Mouse (Mus musculus) brain, embryonic 18.5 days (tissue): ENCODE data around the gene Olfr33.

ENCODE experiments used
- DNase-seq: peaks from one replicate; pipeline ENCODE4 v3.0.0-alpha.2; 2012; ENCODE audit warnings: low read depth, low spot score

Gene Olfr33

DNA sequence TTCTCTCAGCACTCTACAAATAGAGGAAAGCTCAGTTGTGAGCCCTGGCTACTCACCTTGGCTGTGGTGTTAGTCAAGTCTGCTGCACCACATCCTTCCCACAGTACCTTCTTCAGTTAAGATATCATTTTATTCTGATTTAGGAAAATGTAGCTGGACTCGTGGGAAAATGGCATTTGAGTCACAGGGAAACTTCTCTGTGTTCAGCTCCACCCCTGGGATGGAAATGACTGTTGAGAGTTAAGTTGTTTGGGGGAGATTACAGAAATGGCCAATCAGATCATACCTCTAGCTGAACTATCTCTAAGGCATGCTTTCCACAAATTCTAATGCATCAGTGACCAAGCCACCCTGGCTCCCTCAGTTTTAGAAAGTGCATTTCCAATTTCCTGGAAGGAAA, at the start of gene Olfr33:
Gene Olfr33, minus strand, starts transcription at position 101 of the 400 bp plus-strand sequence.
- DNase-seq, result no peak

DNA sequence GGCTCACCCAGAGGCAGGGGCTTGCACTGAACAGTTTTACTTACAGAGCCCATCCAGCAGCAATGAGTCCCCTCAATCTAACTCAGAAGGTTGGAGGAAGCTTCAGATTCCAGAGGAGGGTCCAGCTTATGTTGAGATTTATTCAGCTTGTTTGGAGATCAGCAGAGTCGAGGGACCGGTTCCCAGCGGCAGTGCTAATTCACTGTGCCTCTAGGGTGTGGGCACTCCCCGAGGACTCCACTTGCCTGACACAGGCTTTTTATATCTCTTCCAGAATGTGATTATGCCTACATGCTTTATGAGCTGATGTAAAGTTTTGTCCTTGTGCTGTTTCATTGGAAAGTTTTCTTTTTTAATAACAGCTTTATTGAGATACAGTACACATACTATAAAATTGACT, 40.4 kb upstream of the Olfr33 start, which contains the start of the genes Olfr560 and Olfr78:
Gene Olfr560, minus strand, starts transcription at position 101 of the 400 bp plus-strand sequence.
Gene Olfr78, minus strand, starts transcription at position 206 of the 400 bp plus-strand sequence.
- no peak for DNase-seq

DNA sequence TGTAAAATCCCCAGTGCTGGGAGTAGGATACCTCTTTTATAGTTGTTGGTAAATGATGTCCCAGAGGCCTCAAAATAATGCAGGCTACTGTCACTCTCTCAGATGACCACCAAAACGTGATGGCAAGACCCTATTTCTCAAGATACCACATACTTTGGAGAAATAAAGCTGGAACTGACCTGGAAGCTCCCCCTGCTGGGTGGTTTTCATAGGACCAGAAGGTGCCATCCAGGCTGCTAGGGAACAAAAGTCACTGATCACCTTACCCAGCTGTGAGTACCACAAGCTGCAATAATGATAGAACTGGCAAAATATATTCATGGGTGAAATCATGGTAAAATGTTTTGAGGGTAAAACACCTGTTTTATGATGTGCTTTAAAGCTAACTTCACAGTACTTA, 33.2 kb upstream of the Olfr33 start:
- DNase-seq, result no peak

DNA sequence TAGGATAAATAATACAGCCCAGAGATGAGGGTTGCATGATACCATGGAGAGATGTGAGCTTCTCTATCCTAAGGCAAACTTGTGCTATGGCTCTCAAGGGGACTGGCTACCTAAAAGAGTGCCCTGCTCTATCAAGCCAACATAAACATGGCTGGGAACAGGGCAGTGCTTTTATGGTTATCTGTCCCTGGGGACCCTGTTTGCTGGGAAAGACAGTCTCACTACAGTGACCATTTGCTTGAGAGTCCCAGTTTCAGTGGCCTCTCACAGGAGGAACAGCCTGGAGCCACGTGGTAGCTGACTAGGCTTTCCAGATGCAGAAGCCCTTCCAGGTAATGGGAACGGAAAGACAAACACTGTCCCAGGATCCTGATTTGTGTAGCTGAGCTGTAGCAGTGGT, 18.8 kb upstream of the Olfr33 start:
- no peak for DNase-seq

DNA sequence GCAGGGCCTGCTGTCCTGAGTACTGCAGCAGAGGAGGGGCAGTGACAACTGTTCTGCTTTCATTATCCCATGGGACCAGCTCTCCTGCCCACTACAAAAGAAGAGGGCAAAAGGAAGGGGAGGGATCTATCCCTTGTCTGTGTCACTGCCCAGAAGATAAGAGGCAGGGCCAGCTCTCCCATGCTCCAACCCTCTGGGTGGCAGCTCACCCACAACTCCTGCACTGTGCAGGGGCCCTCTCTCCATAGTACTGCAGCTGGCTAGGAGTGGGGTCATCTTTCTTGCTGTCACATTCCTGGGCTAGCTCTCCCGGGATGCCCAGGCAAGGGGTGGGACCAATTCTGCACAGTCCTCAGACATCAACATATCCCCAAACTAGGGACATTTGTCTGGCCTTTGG, 14.9 kb upstream of the Olfr33 start:
- no peak for DNase-seq

DNA sequence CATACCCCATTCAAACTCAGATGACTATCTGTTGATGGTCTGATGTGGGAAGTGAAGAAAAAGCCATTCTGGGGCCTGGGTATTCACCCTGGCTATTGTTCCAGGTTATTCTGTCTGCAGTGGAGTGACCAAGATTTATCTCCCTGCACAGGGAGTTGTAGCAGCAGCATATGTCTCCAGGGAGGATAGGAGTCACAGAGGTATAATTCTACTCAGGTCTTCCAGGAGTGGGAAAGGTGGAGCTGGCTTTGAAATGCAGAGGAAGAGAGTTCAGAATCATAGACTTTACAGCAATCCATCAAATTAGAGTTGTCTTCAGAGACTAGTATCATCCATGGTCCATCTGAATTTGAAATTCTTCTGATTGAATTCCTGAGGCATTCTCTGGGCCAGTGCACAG, 8.5 kb upstream of the Olfr33 start, which contains the start of gene Olfr559:
Gene Olfr559, minus strand, starts transcription at position 101 of the 400 bp plus-strand sequence.
- DNase-seq, result no peak

DNA sequence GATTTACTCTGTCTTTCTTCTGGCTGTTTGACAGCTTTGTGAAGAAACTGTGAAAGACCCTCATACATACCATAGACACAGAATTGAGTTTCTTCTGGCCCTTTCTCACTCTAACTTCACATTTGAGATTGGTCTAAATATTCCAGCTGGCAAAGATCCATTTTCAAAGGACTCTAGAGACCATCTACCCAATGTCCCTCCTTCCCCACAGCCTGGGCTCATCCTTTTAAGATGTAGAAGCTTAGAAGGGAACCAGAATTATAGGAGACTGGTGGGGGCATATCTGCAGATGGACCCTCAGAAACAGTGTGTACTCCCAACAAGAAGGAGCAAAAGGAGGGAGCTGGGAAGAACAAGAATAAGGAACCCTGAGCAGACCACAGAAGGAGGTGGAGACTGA, 17.0 kb downstream of the Olfr33 start, which contains the start of gene Olfr558:
Gene Olfr558, plus strand, starts transcription at position 301 of the 400 bp plus-strand sequence.
- DNase-seq, result no peak

DNA sequence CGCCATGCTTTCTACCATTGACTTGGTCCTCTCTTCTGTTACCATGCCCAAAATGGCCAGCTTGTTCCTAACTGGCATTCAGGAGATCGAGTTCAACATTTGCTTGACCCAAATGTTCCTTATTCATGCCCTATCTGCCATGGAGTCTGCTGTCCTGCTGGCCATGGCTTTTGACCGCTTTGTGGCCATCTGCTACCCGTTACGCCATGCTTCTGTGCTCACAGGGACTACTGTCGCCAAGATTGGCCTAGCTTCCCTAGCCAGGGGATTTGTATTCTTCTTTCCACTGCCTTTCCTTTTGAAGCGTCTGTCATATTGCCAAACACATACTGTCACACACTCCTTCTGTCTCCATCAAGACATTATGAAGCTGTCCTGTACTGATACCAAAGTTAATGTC, 20.4 kb downstream of the Olfr33 start:
- no peak for DNase-seq

DNA sequence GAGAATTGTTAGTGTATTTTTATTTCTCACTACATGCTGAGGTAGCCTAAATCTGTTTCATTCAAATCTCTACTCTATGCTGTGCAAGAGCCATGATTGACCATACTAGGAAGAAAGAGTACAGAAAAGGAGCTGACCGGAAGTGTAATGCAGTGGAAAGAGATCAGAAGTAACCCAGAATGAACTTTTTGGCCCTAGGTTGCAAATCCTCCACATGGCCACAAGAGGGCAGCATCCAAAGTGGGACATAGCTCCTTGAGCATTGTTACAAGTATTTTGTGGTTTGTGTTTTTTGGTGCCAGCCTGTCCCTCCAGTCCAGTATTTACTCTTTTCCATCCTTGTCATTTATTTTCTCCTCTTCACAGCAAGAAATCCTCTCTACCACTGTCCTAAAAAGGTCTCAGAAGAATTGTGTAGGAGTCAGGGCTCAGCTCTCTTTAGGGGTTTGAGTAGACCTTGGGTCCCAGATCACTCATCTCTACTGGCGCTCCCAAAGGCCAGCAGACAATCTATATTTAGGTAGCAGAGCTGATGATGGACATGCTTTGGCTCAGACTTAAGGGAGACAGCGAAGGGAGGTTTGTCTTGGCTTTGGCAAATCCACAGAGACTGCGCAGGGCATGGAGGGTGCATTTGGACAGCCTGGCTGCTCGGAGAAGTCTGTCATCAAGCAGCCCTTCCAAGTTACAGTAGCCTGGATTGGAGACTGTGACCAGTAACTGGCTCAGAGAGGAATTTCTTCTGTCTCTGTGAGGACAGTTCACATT, 23.3 kb downstream of the Olfr33 start, which contains the start of gene Olfr557:
Gene Olfr557, plus strand, starts transcription at position 553 of the 768 bp plus-strand sequence.
- no peak for DNase-seq

DNA sequence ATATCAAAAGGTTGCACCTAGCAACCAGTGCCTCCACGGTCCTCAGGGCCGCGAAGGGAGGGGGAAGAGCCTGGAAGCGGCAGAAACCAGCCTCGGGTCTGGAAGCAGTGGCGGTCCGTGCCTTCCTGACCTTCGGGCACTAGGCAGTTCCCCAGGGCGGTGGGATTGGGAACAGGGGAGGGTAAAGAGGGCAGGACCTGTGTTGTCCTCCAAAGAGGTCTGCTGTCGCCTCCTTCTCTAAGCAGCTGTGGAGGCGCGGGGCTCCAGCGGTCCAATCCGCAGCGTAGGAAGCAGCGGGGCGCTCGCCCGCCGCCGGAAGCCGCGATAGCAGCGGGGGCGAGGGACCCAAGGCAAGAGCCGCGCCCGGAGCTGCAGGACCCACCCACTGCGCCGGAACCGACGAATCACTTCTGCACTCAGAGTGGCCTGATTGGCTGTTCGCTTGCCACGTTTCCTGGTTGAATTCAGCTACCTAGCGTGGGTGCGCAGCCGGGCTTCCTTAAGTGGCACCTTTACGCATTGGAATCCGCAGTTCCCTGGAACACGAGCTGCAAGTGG, 31.8 kb downstream of the Olfr33 start, which contains the start of gene Trim68:
Gene Trim68, minus strand, starts transcription at position 384 of the 558 bp plus-strand sequence.
- peak; percentile 65 for DNase-seq

DNA sequence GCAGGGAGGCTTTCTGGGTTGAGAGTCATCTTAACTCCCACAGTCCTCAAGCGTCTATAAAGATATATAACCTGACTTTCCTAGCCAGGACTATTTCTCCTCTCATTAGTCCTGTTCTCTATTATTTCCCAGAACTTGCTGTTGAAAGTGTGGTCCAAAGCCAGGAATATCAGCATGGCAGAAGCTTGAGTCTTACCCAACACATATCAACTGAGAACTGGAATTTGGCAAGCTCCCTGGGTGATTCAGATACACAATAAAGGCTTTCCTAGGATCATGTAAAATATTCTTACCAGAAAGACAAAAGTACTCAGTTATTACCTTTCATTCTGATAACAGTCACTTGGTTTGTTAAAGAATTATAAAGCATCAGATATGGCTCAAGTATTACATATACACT, 37.0 kb downstream of the Olfr33 start:
- DNase-seq, result no peak

DNA sequence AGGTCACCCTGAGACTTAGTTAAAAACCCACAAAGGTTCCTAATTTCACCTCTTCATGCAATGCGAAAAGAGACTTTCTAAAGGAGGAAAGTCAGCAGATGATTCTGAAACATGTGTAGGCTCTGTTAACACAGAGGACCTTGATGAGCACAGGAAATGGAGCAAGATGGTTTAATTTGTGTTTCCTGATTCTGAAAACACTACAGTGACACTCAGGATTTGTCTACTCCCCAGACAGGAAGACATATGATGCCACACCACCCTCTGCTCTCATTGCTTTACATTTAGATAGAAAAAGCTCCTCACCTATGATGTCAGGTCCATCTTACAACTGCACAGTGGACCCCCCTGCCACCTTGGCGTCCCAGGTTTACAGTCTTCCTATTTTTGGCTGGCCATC, 42.6 kb downstream of the Olfr33 start:
- DNase-seq, result no peak

DNA sequence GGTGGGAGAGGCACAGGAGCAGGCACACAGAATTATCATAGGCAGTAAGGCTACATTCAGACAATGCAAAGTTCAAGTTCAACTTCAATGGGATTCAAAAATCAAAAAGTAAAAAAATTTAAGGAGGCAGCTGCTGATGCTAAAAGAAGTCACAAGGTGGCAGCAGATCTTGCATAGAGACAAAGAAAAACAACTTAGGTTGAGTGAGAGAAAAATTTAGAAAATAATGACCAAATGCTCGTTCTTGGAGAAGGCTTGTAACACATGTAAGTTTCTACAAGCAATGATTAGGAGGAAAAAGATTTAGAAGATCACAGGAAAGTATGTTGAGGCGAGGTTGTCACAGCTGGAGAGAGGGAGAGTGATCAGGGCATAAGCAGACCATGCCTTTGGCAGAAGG, 53.5 kb downstream of the Olfr33 start:
- DNase-seq, result no peak

DNA sequence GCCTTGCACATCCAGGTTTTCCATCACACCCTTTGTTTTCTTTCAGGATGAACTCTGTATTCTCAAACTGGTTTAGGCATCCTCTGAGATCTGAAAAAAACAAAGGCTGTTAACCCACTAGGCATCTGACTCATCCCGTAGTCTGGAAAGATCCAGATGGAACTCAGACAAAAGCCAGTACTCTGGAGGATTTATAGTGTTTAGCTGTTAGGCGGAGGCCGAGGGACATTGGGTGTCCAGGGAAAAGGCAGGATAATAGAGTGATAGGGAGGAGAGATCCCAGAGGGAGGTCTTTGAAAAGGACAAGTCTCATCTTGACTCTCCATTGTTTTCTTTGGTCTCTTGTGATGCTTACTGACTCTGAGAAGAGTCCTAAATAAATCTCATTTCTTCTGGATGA, 54.3 kb downstream of the Olfr33 start, which contains the start of gene Olfr556:
Gene Olfr556, plus strand, starts transcription at position 301 of the 400 bp plus-strand sequence.
- no peak for DNase-seq
